Mouse (Mus musculus) liver, embryonic 16.5 days (tissue): Measurements from ENCODE around the gene Vstm5. TPM values are rescaled to one million over a fixed set of nuclear protein-coding genes. Genes with fewer than 3 reads are reported as not detected.
"Not testable (repeated sequence)": the region's sequence is repeated elsewhere in the genome, so short reads cannot be mapped to it uniquely, and the experiment has no call there.

ENCODE experiments used
- ATAC-seq: fragments of 200-750 bp; cut with Nextera tagmentation; 2 replicates; pipeline ENCODE4 v1.8.0; 2017; ENCODE audit warnings: low read depth, mild to moderate bottlenecking, moderate number of reproducible peaks, moderate library complexity
- H3K27ac ChIP-seq: fragments of 300-500 bp; sonication (generic); 2 replicates; pipeline ENCODE4 v1.5.1; 2014; ENCODE audit warnings: mild to moderate bottlenecking, low read length
- H3K27me3 ChIP-seq: fragments of 300-500 bp; sonication (generic); 2 replicates; pipeline ENCODE4 v1.6.1; 2014; ENCODE audit warnings: low read depth, low read length, mixed read lengths; ENCODE audit not compliant: control insufficient read depth, insufficient read depth
- H3K36me3 ChIP-seq: fragments of 300-500 bp; sonication (generic); 2 replicates; pipeline ENCODE4 v1.6.1; 2014; ENCODE audit warnings: mild to moderate bottlenecking; ENCODE audit not compliant: control insufficient read depth, insufficient read depth
- H3K4me1 ChIP-seq: fragments of 300-500 bp; sonication (generic); 2 replicates; pipeline ENCODE4 v1.6.1; 2014; ENCODE audit warnings: low read depth, low read length, mixed read lengths; ENCODE audit not compliant: control insufficient read depth
- H3K4me2 ChIP-seq: fragments of 300-500 bp; sonication (generic); 2 replicates; pipeline ENCODE4 v1.6.1; 2014; ENCODE audit warnings: low read depth, low read length, mixed read lengths
- H3K4me3 ChIP-seq: fragments of 300-500 bp; sonication (generic); 2 replicates; pipeline ENCODE4 v1.5.1; 2014; ENCODE audit warnings: low read depth, mild to moderate bottlenecking, low read length
- H3K9ac ChIP-seq: fragments of 300-500 bp; sonication (generic); 2 replicates; pipeline ENCODE4 v1.6.1; 2014; ENCODE audit warnings: low read depth, low read length
- H3K9me3 ChIP-seq: fragments of 300-500 bp; sonication (generic); replicated peaks from 2 replicates; pipeline ENCODE4 v1.6.1; 2016; ENCODE audit warnings: low read length; ENCODE audit not compliant: control insufficient read depth
- WGBS: fragments of 180-500 bp; shearing (Covaris S2); extraction: QIAGEN DNeasy Blood & Tissue Kit; methylation state at CpG from one replicate; pipeline ENCODE4 v1.1.7; 2014; ENCODE audit not compliant: insufficient replicate concordance; 5-methylcytosine and 5-hydroxymethylcytosine counted together
- polyA plus RNA-seq: library from polyadenylated mRNA; unstranded; fragments of >200 nt; fragmentation: Nextera tagmentation; extraction: Ambion mirVana; gene quantifications from 2 replicates; pipeline ENCODE4 v1.2.1, GENCODE M21; 2015

The Vstm5 gene
- 0.25 and 0.30 TPM in 2 replicates for polyA plus RNA-seq

DNA sequence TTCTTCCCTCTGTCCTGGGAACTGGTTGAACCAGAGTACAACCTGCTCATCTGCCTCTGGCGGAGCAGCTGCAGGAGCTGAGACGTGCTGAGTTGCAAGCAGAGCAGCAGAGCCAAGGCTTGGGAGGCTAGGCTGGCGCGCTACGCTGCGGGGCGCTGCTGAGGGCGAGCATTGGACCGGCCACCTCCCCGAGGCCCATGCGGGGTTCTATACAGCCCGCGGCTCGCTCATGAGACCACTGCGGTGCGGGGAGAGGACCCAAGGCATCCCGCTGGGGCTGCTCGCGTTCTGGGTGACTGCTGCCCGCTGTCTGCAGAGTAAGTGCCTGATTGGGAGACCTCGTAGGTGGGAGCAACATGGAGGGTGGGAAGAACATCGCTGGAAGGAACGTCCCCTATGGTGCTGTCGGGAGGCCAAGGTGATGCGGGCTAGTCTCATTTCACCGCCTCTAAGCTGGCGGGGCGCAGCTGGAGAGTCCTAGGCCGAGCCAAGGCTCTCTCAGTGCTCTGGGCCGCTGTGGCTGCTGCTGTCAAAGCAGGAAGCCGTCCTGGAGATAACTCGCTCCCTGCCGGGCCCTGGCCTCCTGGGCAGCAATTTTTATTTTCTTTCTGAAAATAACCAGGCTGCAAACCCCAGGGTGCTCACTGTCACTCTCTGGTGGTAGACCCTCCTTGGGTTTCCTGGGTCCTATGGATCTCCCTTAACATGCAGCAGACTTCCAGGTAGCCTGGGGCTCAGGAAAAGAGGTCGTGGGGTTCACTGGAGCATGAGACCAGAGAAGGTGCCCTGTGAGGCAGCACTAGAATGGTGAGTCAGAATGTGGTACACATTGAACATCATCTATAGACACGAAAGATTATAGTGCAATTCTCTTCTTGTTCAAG is at the start of gene Vstm5:
Gene Vstm5, plus strand, starts transcription at position 4 of the 884 bp plus-strand sequence.
- 4% methylated on average over 35 of the region's 35 CpGs for WGBS
- peak within 1 kb of the TSS; percentile 43; the same call in 1 of the 2 replicates for H3K9ac ChIP-seq
- H3K4me1 ChIP-seq: no peaks in the 10 kb centered on the region; the same call in 1 of the 2 replicates
- peak within 1 kb of the TSS; percentile 61 for H3K4me2 ChIP-seq
- no peak within 1 kb of the TSS for H3K27ac ChIP-seq
- peaks cover 4% of the 10 kb centered on the region; the same call in 1 of the 2 replicates for H3K27me3 ChIP-seq
- no peaks in the 10 kb centered on the region for H3K36me3 ChIP-seq
- H3K9me3 ChIP-seq: no peaks in the 10 kb centered on the region
- peak; percentile 39; the same call in 1 of the 2 replicates for ATAC-seq
- H3K4me3 ChIP-seq: peak within 1 kb of the TSS; percentile 47

DNA sequence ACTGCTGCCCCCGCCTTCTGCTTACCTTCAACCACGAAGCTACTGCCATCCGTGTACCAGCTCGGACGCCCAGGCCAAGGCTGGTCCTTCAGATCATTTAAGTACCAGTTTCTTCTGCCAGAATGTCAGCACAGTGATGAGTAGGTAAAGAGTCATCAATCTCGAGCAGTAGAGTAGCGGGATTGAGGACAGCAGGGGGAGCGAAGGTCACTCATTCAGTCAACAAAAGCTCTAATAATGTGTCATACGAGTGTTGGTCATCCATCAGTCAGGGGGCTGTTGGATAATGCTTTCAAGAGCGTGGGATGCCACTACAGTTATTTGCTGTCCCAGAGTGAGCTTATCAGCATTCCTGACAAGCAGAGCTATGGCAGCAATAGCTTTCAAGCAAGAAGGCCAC is 44.0 kb upstream of the Vstm5 start:
- 55% methylated on average over 10 of the region's 10 CpGs for WGBS

GRCm38 (mm10) chr9:15206631-15207030 is 32.2 kb upstream of the Vstm5 start:
- 70% methylated on average over 4 of the region's 4 CpGs for WGBS
- no peak overlapping the region for H3K4me3 ChIP-seq
- no peaks in the 10 kb centered on the region for H3K27me3 ChIP-seq
- no peaks in the 10 kb centered on the region for H3K36me3 ChIP-seq
- H3K9ac ChIP-seq: no peak overlapping the region
- no peak overlapping the region for H3K27ac ChIP-seq
- no peak for ATAC-seq
- no peaks in the 10 kb centered on the region for H3K4me1 ChIP-seq
- no peaks in the 10 kb centered on the region for H3K9me3 ChIP-seq
- no peak overlapping the region for H3K4me2 ChIP-seq

More for the DNA sequence above, 44.0 kb upstream of the Vstm5 start:
- H3K36me3 ChIP-seq, H3K4me3 ChIP-seq, H3K27me3 ChIP-seq, H3K4me2 ChIP-seq, ATAC-seq, H3K27ac ChIP-seq, H3K9me3 ChIP-seq, H3K9ac ChIP-seq, H3K4me1 ChIP-seq: not testable (repeated sequence)

DNA sequence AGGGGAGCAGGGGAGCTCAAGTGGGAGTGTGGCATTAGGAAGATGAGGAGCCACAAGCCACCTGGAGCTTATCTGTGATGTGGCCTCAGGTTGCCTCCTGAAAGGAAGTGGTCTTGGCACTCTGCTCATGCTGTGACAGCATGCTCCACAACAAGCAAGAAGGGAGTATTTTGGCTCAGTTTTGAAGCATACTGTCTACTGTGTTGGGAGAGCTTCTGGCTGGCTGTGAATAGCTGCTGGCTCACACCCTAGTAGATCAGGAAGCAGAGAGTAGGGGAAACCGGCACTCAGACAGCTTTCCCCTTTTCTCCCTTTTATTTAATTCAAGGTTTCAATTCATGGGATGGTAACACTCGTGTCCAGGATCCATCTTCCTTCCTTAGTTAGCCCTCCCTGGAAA is 29.5 kb upstream of the Vstm5 start:
- no peak overlapping the region for H3K4me3 ChIP-seq
- no peak overlapping the region for H3K4me2 ChIP-seq
- WGBS: 50% methylated on average over 2 of the region's 2 CpGs
- H3K4me1 ChIP-seq: no peaks in the 10 kb centered on the region
- no peaks in the 10 kb centered on the region for H3K27me3 ChIP-seq
- no peaks in the 10 kb centered on the region for H3K9me3 ChIP-seq
- no peaks in the 10 kb centered on the region for H3K36me3 ChIP-seq
- H3K27ac ChIP-seq: no peak overlapping the region
- H3K9ac ChIP-seq: no peak overlapping the region
- ATAC-seq: no peak

GRCm38 (mm10) chr9:15211876-15212275 is 27.0 kb upstream of the Vstm5 start:
- Histone ChIP-seq H3K4me3 (no peak overlapping the region), H3K9me3 (no peaks in the 10 kb centered on the region), H3K27me3 (no peaks in the 10 kb centered on the region), H3K4me1 (no peaks in the 10 kb centered on the region), H3K36me3 (no peaks in the 10 kb centered on the region), H3K9ac (no peak overlapping the region), H3K4me2 (no peak overlapping the region), H3K27ac (no peak overlapping the region)
- no peak for ATAC-seq
- WGBS: 55% methylated on average over 3 of the region's 3 CpGs

- 68% methylated on average over 1 of the region's 1 CpGs for WGBS
- H3K36me3 ChIP-seq: no peaks in the 10 kb centered on the region
Measured at GRCm38 (mm10) chr9:15213695-15214094, 25.1 kb upstream of the Vstm5 start.

DNA sequence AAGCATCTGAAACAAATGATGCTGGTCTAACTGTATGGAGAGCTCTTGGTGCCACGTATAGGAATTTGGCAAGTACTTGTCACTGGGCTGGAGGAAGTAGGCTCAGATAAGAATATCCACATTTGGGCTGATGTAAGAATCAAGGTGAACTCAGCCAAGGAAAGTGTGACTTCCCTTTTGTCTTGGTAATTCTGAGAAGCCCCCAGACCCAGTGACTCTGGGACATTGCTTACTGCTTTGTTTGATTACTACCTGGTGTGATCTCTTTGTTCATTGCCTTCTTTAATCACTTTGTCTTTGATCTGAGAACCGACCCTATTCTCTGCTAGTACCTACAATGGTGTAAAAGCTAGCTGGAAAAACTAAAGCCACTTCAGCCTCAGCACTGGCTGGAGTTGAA is 13.9 kb upstream of the Vstm5 start:
- Histone ChIP-seq H3K4me3 (no peak overlapping the region), H3K4me1 (no peaks in the 10 kb centered on the region), H3K27ac (no peak overlapping the region), H3K36me3 (no peaks in the 10 kb centered on the region), H3K4me2 (no peak overlapping the region), H3K9ac (no peak overlapping the region), H3K27me3 (no peaks in the 10 kb centered on the region), H3K9me3 (no peaks in the 10 kb centered on the region)
- WGBS: 29% methylated on average over 2 of the region's 2 CpGs
- no peak for ATAC-seq

More at GRCm38 (mm10) chr9:15213695-15214094, 25.1 kb upstream of the Vstm5 start:
- H3K4me2 ChIP-seq: no peak overlapping the region
- no peaks in the 10 kb centered on the region for H3K27me3 ChIP-seq
- no peak overlapping the region for H3K4me3 ChIP-seq
- no peak for ATAC-seq
- H3K4me1 ChIP-seq: no peaks in the 10 kb centered on the region
- no peaks in the 10 kb centered on the region for H3K9me3 ChIP-seq
- H3K9ac ChIP-seq: no peak overlapping the region
- no peak overlapping the region for H3K27ac ChIP-seq

DNA sequence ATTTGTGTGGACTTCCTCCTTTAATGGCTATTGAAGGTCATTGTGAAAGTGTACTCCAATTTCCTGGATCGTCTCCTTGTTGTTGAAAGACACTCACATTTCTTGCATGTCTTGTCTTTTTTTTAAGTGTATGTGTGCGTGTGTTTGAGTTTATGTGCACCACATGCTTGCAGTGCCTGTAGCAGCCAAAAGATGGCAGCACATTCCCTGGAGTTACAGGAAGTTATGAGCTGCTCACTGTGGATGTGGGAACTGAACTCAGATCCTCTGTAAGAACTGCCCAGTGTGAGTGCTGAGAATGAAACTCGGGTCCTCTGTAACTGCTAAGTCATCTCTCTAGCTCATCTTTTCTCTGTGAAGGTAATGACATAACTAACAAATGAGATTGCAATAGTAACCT is 6.4 kb upstream of the Vstm5 start:
- Histone ChIP-seq H3K36me3 (no peaks in the 10 kb centered on the region), H3K4me2 (no peak overlapping the region), H3K27me3 (no peaks in the 10 kb centered on the region; the same call in 1 of the 2 replicates), H3K27ac (no peak overlapping the region), H3K9ac (no peak overlapping the region), H3K4me3 (no peak overlapping the region), H3K9me3 (no peaks in the 10 kb centered on the region), H3K4me1 (no peaks in the 10 kb centered on the region)
- WGBS: 60% methylated on average over 3 of the region's 3 CpGs
- ATAC-seq: no peak

DNA sequence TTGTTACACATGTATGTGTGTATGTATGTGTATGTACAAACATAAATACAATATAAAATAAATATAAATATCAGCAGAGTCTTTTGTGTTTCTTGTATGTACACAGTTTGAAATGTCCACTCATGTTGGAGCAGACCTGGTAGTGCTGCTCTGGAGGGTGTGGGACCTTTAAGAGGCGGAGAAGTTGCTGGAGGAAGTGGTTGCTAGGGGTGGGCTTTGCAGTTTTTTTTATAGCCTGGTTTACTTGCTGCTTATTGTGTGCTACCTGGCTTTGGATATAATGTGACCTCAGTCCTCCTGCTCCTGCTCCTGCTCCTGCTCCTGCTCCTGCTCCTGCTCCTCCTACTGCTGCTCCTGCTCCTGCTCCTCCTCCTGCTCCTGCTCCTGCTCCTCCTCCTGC is 5.2 kb upstream of the Vstm5 start:
- WGBS: 59% methylated on average over 1 of the region's 1 CpGs
- no peak overlapping the region for H3K9ac ChIP-seq

More for the DNA sequence above, 5.2 kb upstream of the Vstm5 start:
- Histone ChIP-seq H3K27ac (no peak overlapping the region), H3K4me2 (no peak overlapping the region), H3K4me1 (no peaks in the 10 kb centered on the region), H3K4me3 (no peak overlapping the region), H3K9me3 (no peaks in the 10 kb centered on the region), H3K36me3 (no peaks in the 10 kb centered on the region), H3K27me3 (no peaks in the 10 kb centered on the region; the same call in 1 of the 2 replicates)
- no peak for ATAC-seq
